Mouse (Mus musculus) cortical plate, adult 2 months (tissue): ENCODE data around the gene Mef2d. TPM values are rescaled to one million over a fixed set of nuclear protein-coding genes. Genes with fewer than 3 reads are reported as not detected.
A peak's percentile ranks its signal among the peaks of the same experiment; 100 is the strongest.

Experiments
- H3K27ac ChIP-seq: fragments of 200-500 bp; 2 replicates; pipeline ENCODE4 v1.5.1; 2012; ENCODE audit warnings: low read length, control low read depth, inconsistent platforms; ENCODE audit not compliant: insufficient read depth
- H3K4me1 ChIP-seq: fragments of 200-500 bp; 2 replicates; pipeline ENCODE4 v1.6.1; 2011; ENCODE audit warnings: low read length; ENCODE audit not compliant: control insufficient read depth, insufficient read depth
- H3K4me3 ChIP-seq: fragments of 200-500 bp; 2 replicates; pipeline ENCODE4 v1.5.1; 2011; ENCODE audit warnings: mild to moderate bottlenecking, low read length, control low read depth; ENCODE audit not compliant: insufficient read depth
- CTCF ChIP-seq: fragments of 200-500 bp; IDR thresholded peaks from 2 replicates; pipeline ENCODE4 v1.5.1; 2011; ENCODE audit warnings: mild to moderate bottlenecking, control low read depth, low read length; ENCODE audit not compliant: insufficient read depth; ENCODE audit errors: extremely low read depth
- POLR2A ChIP-seq: fragments of 200-500 bp; IDR thresholded peaks from 2 replicates; pipeline ENCODE4 v1.6.1; 2011; ENCODE audit warnings: mild to moderate bottlenecking, low read length, control low read depth; ENCODE audit not compliant: insufficient read depth; ENCODE audit errors: extremely low read depth
- polyA plus RNA-seq: library from polyadenylated mRNA; depleted of rRNA; stranded (reverse); fragments of >200 nt; gene quantifications from 2 replicates; pipeline ENCODE4 v1.2.3, GENCODE M21; 2012

Mef2d gene
- polyA plus RNA-seq, 1 experiment = 131 TPM

GRCm38 (mm10) chr3:88212356-88212755 is 70.2 kb downstream of the Mef2d start:
- H3K27ac ChIP-seq = peak overlapping the region; percentile 49; the same call in 1 of the 2 replicates
- no peak for TF ChIP-seq POLR2A
- TF ChIP-seq CTCF = no peak
- peak overlapping the region; percentile 32; the same call in 1 of the 2 replicates for H3K4me3 ChIP-seq

DNA sequence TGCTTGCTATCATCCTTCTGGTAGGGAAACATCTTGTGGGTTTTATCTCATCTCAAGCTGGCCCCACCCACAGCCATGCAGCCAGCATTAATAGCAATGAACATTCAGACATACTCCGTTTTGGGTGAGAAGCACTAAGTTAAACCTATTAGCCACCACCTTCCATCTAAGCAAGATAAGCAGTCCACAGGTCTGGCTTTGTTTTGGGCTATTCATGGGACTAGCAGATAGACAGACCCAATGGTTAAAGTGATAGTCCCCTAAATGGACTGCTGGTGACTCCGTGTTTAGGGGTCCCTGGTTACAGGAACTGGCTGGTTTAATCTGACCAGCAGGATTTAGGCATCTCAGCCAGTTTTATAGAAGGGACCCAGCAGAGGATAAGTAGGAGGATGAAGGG is 70.8 kb downstream of the Mef2d start:
- H3K4me3 ChIP-seq = peak overlapping the region; percentile 67; the same call in 1 of the 2 replicates
- TF ChIP-seq CTCF (no peak), POLR2A (no peak)
- H3K27ac ChIP-seq = 0 out of 2 replicates have a peak overlapping the region, but pooled peaks have one; percentile 20
- peaks cover 9% of the 10 kb centered on the region for H3K4me1 ChIP-seq

More at GRCm38 (mm10) chr3:88212356-88212755, 70.2 kb downstream of the Mef2d start:
- H3K4me1 ChIP-seq = peaks cover 8% of the 10 kb centered on the region

GRCm38 (mm10) chr3:88214197-88214938 is 72.2 kb downstream of the Mef2d start:
- TF ChIP-seq POLR2A (peak; percentile 97), CTCF (no peak)
- Histone ChIP-seq H3K27ac (peak overlapping the region; percentile 92), H3K4me3 (peak overlapping the region; percentile 67), H3K4me1 (peaks cover 11% of the 10 kb centered on the region)

DNA sequence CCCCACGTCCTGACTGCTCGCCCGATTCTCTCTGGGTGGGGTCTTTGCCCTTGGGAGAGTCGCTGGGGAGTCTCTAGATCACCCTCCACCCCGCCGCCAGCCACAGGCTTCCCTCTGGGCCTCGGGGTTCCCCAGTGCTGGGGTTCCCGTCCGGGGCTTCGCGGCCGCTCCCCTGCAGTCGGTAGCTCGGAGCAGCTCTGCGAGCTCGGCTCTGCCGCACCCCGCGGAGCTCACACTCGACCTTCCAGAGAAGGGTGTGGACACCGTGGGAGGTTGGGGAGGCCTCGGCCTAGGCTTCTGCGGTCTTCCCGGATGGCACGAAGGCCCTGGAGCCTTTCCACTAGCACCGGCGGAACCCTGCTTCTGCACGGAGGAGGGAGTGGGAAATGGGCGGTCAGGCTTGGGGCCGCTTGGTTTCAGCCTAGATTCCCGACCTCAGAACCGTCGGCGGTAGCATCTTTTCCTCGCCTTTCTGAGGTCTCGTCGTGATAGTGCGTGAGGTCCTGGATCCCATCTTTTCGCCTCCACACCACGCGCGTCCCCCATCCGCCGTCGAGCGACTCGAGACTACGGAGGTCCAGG is 72.9 kb downstream of the Mef2d start:
- peak overlapping the region; percentile 67 for H3K4me3 ChIP-seq
- H3K4me1 ChIP-seq = peaks cover 16% of the 10 kb centered on the region
- H3K27ac ChIP-seq = peak overlapping the region; percentile 92
- no peak for TF ChIP-seq CTCF
- no peak for TF ChIP-seq POLR2A

DNA sequence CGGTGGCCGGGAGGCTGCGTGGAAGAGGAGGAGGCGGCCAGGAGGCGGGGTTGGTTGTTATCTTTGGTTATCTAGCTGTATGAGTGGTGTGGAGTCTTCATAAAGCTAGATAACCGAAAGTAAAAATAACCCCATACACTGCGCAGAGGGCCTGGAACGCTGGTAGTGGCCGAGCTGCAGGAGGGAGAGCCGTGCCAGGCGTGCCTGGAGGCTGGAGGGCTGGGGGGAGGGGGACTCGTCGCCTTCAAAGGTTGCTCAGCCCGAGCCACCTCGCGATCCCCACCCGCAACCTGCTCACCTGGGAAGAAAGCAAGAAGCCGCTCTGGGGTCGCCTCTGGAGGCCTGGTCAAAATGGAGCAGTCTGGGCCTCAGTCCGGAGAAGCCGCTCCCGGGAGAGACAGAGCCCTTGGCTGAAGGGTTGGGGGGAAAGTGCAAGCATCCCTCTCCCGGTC is 73.4 kb downstream of the Mef2d start:
- Histone ChIP-seq H3K4me1 (peaks cover 18% of the 10 kb centered on the region), H3K27ac (peak overlapping the region; percentile 92), H3K4me3 (peak overlapping the region; percentile 67)
- TF ChIP-seq POLR2A = no peak
- TF ChIP-seq CTCF = no peak

DNA sequence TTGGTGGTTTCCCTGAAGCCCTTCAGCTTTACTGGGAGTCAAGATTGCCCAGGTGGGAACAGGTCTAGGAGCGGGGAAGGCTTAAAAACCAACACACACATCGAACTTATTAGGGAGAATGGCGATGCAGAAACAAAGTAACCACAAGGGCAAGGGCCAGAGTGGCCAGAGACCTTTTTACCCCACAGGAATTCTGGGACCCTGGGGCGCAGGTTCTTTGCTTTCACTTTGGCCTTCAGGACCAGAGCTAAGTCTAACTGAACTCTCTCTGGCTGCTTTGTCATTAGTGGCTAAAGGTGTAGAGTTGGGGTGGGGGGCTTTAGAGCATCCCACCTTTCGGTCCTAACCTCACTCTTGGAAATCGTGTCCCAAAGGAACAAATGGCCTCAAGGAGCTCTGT is 73.9 kb downstream of the Mef2d start:
- TF ChIP-seq POLR2A = no peak
- TF ChIP-seq CTCF = no peak
- peak overlapping the region; percentile 67 for H3K4me3 ChIP-seq
- H3K4me1 ChIP-seq = peaks cover 20% of the 10 kb centered on the region
- H3K27ac ChIP-seq = peak overlapping the region; percentile 92

GRCm38 (mm10) chr3:88216534-88217326 is 74.6 kb downstream of the Mef2d start:
- no peak for TF ChIP-seq POLR2A
- no peak for TF ChIP-seq CTCF
- peak overlapping the region; percentile 92 for H3K27ac ChIP-seq
- peak overlapping the region; percentile 67 for H3K4me3 ChIP-seq
- H3K4me1 ChIP-seq = peaks cover 22% of the 10 kb centered on the region

- TF ChIP-seq CTCF (no peak), POLR2A (0 out of 2 replicates have a peak, but pooled peaks have one; percentile 43)
- H3K4me1 ChIP-seq = peaks cover 21% of the 10 kb centered on the region
- no peak overlapping the region for H3K27ac ChIP-seq
- peak overlapping the region; percentile 67 for H3K4me3 ChIP-seq
These were observed 75.5 kb downstream of the Mef2d start for GRCm38 (mm10) chr3:88217679-88218078.

- Histone ChIP-seq H3K27ac (peak overlapping the region; percentile 86), H3K4me3 (no peak overlapping the region), H3K4me1 (peaks cover 26% of the 10 kb centered on the region)
- TF ChIP-seq POLR2A = peak; percentile 34; the same call in 1 of the 2 replicates
- no peak for TF ChIP-seq CTCF
These were observed 77.8 kb downstream of the Mef2d start for GRCm38 (mm10) chr3:88219940-88220339.
